Mouse (Mus musculus): ENCODE results near the gene Ccdc137. TPM values are rescaled to one million over a fixed set of nuclear protein-coding genes. Genes with fewer than 3 reads are reported as not detected.

Gene Ccdc137
- total RNA-seq, 2 experiments from 2014 or later, result 16.8 to 20.8 TPM

Other genes starting within 250 kb of the Ccdc137 start
- 10 to 100 TPM; 19.7 to 20.6 TPM for gene Bahcc1, start 225.2 kb upstream of the Ccdc137 start, total RNA-seq (2021)
- 1,000 to 10,000 TPM; 2,375 to 2,523 TPM for gene Actg1, start 109.6 kb upstream of the Ccdc137 start, total RNA-seq (2021)
- not detected for gene Fscn2, start 96.6 kb upstream of the Ccdc137 start, total RNA-seq (2021)
- gene Faap100, start 79.4 kb upstream of the Ccdc137 start, total RNA-seq (2021), result 10 to 100 TPM; 59.2 to 64.4 TPM
- gene Nploc4, start 20.4 kb upstream of the Ccdc137 start, total RNA-seq (2021), result 10 to 100 TPM; 63.1 to 70.3 TPM
- gene Tspan10, start 15.5 kb upstream of the Ccdc137 start, total RNA-seq (2021), result not detected
- gene Pde6g, start 4.6 kb upstream of the Ccdc137 start, total RNA-seq (2021), result under 1 TPM; 0.24 to 0.34 TPM
- 10 to 100 TPM; 10.6 to 13.8 TPM for gene Oxld1, start within 50 bp of the Ccdc137 start, total RNA-seq (2021)
- 10 to 100 TPM; 60.9 to 61.0 TPM for gene Arl16, start 9.5 kb downstream of the Ccdc137 start, total RNA-seq (2021)
- gene Mrpl12, start 26.5 kb downstream of the Ccdc137 start, total RNA-seq (2021), result 10 to 100 TPM; 76.6 to 79.1 TPM
- 10 to 100 TPM; 23.4 to 26.6 TPM for gene Slc25a10, start 33.7 kb downstream of the Ccdc137 start, total RNA-seq (2021)
- gene Gcgr, start 72.6 kb downstream of the Ccdc137 start, total RNA-seq (2021), result under 1 TPM in 1 of 2 experiments, not detected in 1; 0.26 TPM
- 100 to 1,000 TPM; 103 to 110 TPM for gene Mcrip1, start 91.6 kb downstream of the Ccdc137 start, total RNA-seq (2021)
- not detected for gene Ppp1r27, start 93.0 kb downstream of the Ccdc137 start, total RNA-seq (2021)
- 100 to 1,000 TPM; 136 to 138 TPM for gene P4hb, start 115.1 kb downstream of the Ccdc137 start, total RNA-seq (2021)
- 100 to 1,000 TPM; 406 to 417 TPM for gene Arhgdia, start 123.5 kb downstream of the Ccdc137 start, total RNA-seq (2021)
- 10 to 100 TPM; 69.3 to 76.5 TPM for gene Alyref, start 140.2 kb downstream of the Ccdc137 start, total RNA-seq (2021)
- gene Anapc11, start 140.3 kb downstream of the Ccdc137 start, total RNA-seq (2021), result 100 to 1,000 TPM; 102 to 110 TPM
- not detected for gene Npb, start 150.4 kb downstream of the Ccdc137 start, total RNA-seq (2021)
- gene Pcyt2, start 159.8 kb downstream of the Ccdc137 start, total RNA-seq (2021), result 100 to 1,000 TPM; 130 TPM
- gene Sirt7, start 167.1 kb downstream of the Ccdc137 start, total RNA-seq (2021), result 10 to 100 TPM; 37.5 to 40.6 TPM
- gene Mafg, start 175.5 kb downstream of the Ccdc137 start, total RNA-seq (2021), result 10 to 100 TPM; 84.4 to 84.7 TPM
- 1 to 10 TPM; 3.0 to 3.8 TPM for gene Pycr1, start 185.7 kb downstream of the Ccdc137 start, total RNA-seq (2021)
- 1 to 10 TPM; 3.1 to 3.5 TPM for gene Myadml2, start 190.0 kb downstream of the Ccdc137 start, total RNA-seq (2021)
- 1 to 10 TPM; 4.2 to 5.7 TPM for gene Notum, start 203.1 kb downstream of the Ccdc137 start, total RNA-seq (2021)
- gene Aspscr1, start 214.9 kb downstream of the Ccdc137 start, total RNA-seq (2021), result 10 to 100 TPM; 59.1 to 66.6 TPM